Mouse (Mus musculus) ES-Bruce4 (cell line): ENCODE measurements around the gene Col1a1.

Source experiments
- CTCF ChIP-seq: IDR thresholded peaks from one replicate; pipeline ENCODE4 v1.8.1; 2011; ENCODE audit warnings: low read depth, low read length
- EP300 ChIP-seq: IDR thresholded peaks from 2 replicates; pipeline ENCODE4 v1.6.1; 2011; ENCODE audit warnings: low read depth, low read length; ENCODE audit not compliant: insufficient read depth
- POLR2A ChIP-seq: IDR thresholded peaks from one replicate; pipeline ENCODE4 v1.8.1; 2011; ENCODE audit warnings: low read length; ENCODE audit not compliant: insufficient read depth

DNA sequence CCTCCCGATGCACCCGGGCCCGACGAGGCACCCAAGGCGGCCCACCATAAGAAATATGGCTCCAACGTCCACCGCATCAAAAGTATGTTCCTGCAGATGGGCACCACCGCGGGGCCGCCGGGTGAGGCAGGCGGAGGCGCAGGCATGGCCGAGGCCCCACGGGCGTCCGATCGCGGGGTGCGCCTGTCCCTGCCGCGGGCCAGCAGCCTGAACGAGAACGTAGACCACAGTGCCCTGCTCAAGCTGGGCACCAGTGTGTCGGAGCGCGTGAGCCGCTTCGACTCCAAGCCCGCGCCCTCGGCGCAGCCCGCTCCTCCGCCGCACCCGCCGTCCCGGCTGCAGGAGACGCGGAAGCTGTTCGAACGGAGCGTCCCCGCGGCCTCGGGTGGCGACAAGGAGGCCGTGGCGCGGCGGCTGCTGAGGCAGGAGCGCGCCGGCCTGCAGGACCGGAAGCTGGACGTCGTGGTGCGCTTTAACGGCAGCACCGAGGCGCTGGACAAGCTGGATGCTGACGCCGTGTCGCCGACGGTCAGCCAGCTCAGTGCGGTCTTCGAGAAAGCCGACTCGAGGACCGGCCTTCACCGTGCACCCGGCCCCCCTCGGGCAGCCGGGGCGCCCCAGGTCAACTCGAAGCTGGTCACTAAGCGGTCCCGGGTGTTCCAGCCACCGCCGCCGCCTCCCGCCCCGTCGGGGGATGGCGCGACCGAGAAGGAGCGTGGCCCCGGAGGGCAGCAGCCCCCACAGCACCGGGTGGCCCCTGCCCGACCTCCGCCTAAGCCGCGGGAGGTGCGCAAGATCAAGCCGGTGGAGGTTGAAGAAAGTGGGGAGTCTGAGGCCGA is 55.8 kb downstream of the Col1a1 start:
- TF ChIP-seq POLR2A = no peak
- no peak for TF ChIP-seq CTCF
- TF ChIP-seq EP300 = no peak
